Mouse (Mus musculus): ENCODE measurements around the gene Baiap2l2.
"Not testable (repeated sequence)": the region's sequence is repeated elsewhere in the genome, so short reads cannot be mapped to it uniquely, and the experiment has no call there.

Gene Baiap2l2

DNA sequence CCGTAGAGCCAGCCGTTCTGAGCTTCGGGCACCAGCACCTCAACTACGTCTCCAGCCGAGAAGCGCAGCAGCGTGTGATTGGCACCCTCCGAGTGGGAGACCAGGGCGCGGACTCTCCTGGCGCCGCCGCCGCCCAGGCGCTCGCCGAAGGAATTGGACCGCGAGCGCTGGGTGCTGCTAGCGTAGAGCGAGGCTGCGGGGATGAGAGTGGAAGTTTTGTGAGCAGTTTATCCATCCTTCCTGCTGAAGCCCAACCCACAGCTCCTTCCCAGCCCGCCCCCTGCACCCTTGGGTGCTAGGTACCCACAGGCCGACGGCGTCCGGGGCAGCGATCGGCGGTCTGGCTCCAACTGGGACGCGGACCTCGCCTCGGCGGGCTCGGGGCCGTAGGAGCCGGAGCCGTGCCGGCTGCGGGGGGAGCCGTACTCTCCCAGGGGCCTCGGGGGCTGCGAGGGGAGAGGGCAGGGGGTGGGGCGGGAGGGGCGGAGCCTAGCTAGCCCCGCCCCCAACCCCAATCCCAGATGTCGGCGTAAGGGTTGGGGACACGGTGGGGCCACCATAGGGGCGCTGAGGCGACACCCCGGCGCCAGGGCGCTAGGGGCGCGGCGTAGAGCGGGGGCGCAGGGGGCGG is 24.1 kb downstream of the Baiap2l2 start:
- DNase-seq (ENCODE audit: low read depth), result no peak

DNA sequence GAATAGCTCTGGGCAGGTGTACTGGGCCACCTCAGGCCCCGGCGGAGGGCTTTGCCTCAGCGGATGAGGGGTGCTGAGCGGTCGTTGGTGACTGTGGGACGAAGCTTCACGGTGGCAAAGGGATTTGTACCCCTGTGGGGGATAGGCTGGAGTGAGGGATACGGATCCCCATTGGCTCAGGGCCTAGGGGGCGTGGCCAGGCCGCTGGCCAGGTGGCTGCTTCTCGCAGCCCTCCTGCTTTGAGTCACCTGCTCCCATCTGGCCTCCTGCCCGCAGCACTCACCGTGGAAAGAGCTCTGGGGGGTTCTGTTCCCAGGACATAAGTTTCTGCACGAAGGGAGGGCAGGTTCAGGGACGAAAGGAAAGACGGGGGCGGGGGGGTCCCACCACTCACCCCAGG is 26.8 kb downstream of the Baiap2l2 start:
- no peak for DNase-seq (ENCODE audit: low read depth)

DNA sequence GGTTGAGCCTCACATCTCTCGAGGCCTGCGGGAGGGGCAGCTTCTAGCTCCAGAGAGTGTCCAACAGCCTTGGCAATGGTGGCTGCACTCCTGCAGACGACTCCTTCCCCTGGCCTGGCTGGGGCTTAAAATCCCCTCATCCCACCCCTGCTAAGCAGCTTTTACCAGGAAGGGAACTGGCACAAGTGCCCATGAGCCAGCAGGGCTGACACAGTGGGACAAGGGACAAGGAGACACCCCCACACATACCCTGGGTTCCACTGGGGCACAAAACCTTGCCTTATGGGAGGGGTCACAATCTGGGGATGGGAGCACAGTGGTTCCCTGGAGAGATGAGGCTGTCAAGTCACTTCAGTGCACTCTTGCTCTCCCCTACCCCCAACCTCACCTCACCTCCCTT is 30.7 kb downstream of the Baiap2l2 start, which contains the start of gene Slc16a8:
Gene Slc16a8, minus strand, starts transcription at position 101 of the 400 bp plus-strand sequence.
- no peak for DNase-seq (ENCODE audit: low read depth)

DNA sequence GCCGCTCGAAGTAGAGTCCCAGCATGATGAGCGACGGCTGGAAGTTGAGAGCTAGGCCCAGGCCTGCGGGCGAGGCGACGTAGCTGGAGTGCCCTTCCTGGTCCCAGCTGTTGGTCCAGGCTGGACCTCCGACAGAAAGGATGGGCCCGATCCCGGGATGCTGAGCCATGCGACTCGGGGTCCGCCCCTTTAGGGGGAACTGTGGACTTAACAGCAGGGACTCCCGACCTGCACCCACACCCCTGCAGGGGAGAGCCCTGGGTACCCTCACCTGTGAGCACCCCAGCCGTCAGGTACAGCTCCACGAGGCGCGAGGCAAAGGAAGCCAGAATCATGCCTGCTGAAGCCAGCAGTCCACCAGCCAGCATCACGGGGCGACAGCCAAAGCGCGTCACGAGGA is 32.8 kb downstream of the Baiap2l2 start:
- DNase-seq (ENCODE audit: low read depth), result no peak

DNA sequence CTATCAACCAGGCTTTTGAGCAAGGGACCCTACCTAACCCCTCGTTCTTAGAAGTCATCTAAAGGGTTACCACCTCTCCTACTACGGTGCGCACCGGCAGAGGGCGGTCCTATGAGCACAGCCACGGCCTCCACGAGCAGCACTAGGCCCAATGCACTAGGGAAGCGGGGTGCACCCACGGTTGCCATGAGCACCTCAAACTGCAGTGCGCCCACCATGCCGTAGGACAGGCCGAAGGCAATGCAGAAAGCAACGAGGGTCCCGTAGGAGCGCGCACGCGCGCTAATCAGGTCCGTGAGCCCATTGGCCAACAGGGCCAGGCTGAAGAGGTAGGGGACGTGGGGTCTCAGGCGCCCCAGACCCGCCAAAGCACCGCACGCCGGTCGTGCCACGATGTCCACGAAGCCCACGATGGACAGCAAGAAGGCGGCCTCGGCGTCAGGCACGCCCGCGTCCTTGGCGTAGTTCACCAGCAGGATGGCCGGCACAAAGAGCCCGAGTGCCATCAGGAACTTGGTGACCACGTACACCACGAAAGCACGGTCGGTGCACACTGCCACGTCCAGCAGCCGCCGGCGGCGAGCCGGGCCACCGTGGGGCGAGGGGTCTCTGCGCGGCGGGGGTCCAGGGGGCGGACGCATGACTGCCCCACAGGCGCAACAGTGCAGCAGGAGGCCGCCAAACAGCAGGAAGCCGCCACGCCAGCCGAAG is 33.4 kb downstream of the Baiap2l2 start:
- DNase-seq (ENCODE audit: low read depth), result no peak

DNA sequence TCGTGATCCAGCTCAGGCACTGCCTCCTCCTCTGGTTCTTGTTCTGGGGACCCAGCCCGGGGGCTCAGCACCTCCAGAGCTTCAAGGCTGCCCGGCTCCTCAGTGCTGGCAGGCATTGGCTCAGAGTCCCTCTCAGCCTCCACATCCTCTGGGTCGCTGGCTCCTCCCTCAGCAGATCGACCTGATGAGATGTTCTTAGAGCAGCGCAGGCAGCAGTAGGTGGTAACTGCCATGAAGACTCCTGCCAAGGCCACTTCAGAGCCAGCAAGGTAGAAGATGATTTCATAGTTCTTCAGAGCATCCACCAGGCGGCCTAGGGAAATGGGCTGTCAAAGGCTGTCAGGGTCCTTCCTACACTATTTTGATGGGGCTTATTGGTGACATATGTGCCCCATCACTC is 34.2 kb downstream of the Baiap2l2 start:
- no peak for DNase-seq (ENCODE audit: low read depth)

DNA sequence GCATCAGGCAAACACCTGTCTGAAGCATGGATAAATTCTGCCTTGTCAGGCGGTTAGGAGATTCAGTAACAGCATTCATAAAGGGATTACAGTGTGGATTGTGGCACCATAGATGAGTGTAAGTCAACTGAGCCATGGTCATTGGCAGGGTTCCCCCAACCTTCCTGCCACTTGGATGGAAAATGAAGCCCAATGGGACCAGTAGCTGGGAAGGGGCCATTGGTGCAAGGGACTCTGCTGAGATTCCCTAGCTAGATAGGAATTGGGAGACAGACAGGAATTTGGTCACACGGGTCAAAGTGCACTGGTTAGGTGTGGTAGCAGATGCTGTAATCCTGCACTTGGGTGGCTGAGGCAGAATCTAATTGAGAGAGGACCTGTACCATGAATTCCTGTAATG is 35.1 kb downstream of the Baiap2l2 start:
- no peak for DNase-seq (ENCODE audit: low read depth)

DNA sequence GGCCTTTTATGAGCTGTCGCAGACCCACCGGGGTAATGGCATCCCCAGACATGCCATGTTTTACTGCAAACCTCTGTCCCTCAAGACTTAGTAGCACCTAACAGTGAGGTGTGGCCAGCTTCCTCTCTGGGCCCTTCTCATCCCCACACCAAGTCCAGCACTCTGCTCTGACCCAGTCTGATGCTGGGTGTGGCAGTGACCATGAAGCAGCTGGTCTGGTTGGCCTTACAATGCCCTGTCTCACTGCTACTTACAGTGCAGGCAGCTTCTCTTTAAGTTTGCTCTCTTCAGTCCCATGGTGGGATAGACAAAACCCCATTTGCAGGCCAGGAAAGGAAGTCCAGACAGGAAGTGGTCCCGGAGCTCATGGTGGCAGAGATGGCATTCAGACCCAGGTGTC is 40.0 kb downstream of the Baiap2l2 start:
- no peak for DNase-seq (ENCODE audit: low read depth)

DNA sequence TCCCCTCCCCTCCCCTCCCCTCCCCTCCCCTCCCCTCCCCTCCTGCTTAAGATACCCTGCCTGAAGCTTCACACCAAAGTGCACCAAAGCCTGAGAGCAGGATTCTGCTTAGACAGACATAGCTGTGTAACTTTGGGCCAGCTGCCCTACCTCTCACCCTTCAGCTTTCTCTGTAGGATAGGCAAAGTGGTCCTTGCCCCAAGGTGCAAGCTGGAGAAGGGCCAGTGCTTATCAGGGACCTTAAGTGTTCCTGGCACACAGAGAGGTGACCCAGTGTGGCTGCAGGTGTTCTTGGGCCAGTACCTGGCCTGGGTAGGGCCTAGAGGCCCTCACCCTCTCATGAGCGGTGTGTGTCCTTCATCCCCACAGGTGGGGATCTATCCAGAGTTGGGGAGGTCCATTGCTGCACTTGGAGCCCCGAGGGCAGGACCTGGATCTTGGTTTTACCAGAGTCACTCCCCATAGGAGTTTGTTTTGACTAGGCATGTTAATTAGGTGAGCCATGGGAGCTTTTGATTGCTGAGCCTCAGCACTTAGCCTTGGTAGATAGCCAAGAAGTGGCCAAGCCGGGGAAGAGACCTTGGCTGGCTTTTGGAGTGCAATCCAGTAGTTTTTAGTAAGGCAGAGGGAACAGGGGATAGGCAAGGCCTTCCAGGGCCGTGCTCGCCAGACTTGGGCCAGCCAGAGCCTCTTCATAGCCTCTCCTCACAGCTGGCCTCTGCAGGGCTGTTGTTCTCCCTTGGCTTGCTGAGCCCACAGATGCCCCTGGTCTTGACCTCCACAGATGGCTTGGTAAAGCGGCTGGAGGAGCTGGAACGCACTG is 41.1 kb downstream of the Baiap2l2 start:
- DNase-seq (ENCODE audit: low read depth), result no peak

DNA sequence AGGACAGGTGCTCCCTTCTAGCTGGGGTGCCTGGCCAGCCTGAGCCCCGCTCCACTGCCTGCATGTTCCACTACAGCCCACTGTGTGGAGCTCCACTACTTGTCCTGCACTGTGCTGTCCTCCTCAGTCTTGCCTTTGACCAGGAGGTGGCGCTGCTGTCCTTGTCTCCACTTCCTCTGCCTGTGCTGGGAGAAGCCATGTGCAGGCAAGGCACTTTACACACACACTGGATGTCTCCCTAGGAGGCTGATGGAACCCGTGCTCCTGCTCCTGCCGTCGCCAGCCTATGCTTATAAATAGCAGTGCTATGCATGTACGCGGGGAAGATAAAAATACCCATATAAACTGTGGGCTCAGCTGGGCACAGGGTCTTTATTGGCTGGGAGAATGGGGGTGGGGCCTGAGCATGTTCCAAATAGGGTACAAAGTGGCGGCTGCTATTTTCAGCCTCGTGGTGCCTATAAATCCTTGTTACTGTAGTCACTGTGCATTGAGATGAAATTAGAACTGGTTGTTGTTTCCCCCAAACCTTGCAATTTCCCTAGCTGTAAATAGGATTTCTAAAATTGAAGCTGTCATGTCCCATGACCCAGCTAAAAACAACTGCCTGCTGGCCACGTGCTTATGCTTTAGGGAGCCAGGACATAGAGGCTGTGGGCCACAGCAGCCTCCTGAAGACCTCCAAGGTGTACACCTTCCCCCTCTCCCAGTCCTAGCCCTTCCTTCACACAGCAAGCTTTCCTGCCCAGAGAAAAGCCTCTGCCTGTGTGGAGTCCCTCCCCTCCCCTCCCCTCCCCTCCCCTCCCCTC is 41.9 kb downstream of the Baiap2l2 start:
- peak; percentile 82 for DNase-seq (ENCODE audit: low read depth)

DNA sequence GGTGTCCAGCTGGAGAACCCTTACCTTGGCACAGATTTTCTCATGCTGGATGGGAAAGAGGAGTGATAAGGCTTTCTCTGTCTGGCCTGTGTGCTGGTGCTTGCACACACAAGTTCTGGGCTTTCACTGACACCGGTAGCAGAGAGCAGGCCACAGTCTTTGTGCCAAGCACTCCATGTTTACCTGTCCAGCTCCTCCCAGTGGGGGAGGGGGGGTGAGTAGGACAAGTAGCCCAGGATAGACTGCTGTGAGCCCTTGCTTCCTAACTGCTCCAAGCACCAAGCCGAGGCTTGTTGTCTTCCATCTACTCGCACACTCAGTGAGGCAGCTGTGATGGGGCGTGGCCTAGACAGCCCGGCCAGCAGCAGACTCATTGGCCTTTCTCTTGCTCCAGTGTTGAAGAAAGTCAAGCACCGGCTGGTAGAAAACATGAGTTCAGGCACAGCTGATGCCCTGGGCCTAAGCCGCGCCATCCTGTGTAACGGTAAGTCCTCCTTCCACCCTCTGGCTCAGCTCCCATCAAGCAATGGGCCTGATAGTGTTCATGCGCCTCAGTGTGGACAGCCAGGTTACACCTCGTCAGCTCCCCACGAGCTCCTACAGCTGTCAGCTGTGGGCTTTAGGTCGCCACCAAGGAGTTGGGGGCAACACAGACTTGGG is 42.6 kb downstream of the Baiap2l2 start:
- DNase-seq (ENCODE audit: low read depth), result no peak

DNA sequence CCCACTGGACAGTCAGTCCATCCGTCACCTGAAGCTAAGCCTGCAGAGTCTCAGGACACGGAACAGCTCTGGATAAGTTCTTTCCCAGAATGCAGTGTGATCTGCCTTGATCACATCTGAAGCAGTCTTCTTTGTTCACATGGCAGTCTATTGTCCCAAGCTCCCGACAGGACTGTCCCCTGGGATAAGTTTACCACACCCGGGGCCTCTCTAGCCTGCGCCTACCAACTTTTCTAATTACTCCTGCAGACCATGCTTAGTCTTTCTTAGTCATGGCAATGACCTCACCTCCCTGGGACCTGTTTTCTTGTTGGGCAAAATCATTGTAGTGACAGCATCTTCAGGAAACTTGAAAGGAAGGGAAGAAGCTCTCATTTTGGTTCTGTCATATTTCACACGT is 47.3 kb downstream of the Baiap2l2 start:
- DNase-seq (ENCODE audit: low read depth), result no peak

DNA sequence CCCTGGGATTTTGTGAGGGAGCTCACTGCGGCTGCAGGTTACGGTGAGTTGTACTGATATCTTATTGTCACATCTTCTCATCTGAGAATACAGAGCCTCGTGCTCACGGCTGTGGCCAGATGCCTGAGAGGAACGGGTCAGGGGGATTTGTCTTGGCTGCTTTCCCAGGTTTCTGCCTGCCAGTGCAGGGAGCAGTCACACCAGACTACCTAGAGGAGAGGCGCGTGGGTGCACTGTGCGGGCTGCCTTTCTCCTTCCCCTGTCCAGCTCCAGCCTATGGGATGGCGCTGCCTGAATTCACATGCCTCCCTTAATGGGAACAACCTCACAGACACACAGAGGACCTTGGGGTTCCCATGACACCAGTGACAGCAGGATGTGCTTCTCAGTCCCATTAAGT is 50.1 kb downstream of the Baiap2l2 start:
- DNase-seq (ENCODE audit: low read depth), result no peak

DNA sequence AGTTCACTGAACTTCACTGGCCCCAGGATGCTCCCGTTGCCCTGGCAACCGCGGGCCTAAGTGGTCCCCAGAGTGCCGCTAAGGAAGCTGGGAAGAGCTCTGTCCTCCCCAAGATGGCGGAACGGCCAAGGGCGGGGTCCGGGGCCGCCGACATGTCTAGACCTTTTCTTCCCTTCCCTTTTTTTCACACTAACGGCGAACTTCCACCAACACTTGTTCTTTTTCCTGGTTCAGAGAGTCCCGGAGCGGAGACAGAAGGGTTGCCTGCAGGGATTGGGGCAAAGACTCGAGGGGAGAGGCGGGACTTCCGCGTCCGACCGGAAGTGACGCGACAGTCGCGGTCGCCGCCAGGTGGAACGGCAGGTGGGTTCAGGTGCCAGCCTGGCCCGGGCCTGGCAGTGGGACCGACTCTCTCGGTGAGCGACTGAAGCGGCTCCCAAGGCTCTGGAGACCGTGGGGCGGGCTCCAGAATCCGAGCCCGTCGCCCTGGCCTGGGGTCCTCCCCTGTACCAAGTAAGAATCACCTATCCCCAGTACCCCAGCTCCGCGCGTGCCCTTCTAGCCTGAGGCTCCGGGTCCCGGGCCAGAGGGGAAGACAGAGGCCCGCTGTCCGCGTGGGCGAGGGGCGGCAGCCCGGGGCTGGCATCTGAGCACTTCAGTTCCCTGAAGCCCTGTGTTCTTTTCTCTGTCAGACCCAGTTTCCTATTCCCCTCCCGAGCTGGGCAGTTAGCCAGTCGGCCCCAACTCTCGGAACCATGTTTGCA is 56.1 kb downstream of the Baiap2l2 start, which contains the start of the genes Pick1 and Gm49486:
Gene Pick1, plus strand, starts transcription at position 116 of the 764 bp plus-strand sequence.
Gene Gm49486, plus strand, starts transcription at position 334 of the 764 bp plus-strand sequence.
- DNase-seq (ENCODE audit: low read depth), result peak; percentile 60

DNA sequence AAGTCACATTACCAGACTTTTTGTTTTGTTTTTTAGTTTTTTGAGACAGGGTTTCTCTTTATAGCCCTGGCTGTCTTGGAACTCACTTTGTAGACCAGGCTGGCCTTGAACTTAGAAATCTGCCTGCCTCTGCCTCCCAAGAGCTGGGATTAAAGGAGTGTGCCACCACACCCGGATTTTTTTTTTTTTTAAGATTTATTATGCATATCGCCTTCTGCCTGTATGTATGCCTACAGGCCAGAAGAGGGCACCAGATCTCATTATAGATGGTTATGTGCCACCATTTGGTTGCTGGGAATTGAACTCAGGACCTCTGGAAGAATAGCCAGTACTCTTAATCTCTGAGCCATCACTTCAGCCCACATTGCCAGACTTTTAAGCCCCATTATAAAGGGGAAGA is 59.6 kb downstream of the Baiap2l2 start:
- DNase-seq (ENCODE audit: low read depth), result not testable (repeated sequence)

DNA sequence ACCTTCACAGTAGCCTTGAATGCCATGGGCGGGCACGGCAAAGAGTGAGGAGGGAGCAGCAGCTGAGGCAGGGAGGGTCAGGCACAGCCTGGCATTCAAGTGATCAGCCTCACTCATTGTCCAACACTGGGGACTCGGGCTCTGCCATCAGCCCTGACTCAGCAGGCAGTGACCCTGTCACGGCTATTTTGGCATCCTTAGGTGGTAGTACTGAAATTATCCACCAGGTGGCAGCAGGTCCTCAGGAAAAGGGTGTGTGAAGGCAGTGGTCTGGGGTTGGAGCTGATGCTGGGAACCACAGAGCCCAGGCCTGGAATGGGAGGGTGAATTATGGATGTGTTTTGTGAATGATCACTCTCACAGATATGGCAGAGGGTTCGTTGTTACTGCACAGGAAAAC is 60.7 kb downstream of the Baiap2l2 start:
- DNase-seq (ENCODE audit: low read depth), result peak; percentile 41

DNA sequence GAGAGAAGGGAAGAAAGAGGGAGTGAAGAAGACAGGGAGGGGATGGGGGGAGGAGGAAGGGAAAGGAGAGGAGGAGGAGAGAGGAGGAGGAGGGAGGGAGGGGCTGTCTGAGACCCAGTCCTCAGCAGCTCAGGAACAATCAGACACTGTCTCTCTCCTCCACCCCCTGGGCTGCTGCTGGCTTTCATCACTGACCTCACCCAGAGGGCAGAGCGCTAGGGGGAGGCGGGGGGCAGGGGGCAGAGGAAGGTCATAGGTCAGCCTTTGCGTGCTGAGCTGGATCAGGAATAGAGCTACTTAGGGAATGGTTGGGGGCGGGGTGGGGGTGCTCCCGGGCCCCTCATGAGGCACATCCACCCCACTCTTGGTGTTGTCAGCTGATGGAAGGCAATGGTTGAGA is 61.7 kb downstream of the Baiap2l2 start:
- no peak for DNase-seq (ENCODE audit: low read depth)

DNA sequence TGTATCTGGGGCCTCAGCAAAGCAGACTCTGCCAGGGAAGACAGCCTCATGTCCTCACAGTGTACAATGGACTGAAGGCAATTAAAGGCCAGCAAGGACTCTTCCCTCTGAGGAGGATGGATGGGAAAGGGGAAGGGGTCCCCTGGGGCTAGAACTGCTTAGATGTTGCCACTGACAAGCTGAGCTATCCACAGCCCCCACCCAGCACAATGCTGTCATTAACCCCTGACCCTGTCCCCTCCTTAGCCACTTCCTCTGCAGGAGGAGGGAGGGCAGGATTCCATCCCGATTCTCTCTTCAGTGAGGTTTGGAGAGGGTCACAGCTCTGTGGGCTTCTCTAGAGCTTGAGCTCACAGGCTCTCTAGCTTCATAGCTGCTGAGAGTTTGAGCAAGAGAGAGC is 65.8 kb downstream of the Baiap2l2 start:
- DNase-seq (ENCODE audit: low read depth), result no peak

DNA sequence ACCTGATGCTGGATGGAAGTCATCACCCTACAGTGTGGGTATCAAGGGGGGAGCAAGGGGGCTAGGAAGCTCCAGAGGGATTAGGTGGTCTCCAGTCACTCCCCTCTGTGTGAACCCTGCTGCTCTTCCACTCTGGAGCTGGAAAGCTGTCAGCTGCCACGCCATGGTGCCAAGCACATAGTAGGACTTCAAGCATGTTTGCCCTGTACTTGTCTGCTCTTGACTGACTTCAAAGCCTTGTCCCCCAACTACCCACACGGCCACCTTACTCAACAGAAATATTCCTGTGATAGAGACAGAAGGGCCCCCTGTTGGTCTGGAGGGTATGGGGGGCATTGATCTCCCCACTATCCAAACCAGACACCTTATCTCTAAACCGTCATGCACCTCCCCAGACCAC is 69.1 kb downstream of the Baiap2l2 start:
- DNase-seq (ENCODE audit: low read depth), result no peak

DNA sequence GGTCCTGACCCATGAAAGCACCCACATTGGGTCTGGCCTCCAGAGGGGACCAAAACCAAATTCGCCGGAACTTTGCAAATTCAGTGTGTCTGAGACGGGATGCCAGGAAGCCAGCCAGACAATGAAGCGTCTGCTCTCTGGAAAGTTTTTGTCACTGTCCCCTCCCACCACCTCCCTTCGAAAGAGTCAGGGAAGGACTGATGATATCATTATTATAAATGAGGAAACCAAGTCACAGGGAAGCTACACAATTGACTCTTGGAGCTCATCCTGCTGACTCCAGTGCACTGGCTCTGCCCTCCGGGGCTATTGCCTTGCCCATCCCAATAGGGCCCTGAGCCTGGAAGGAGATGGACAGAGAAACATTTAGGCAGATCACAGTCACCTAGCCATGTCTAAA is 71.7 kb downstream of the Baiap2l2 start:
- DNase-seq (ENCODE audit: low read depth), result no peak
